Mouse (Mus musculus) small intestine, adult 2 months (tissue): Measurements from ENCODE around the gene Btf3l4.

Experiments used
- CTCF ChIP-seq: fragments of 200-500 bp; IDR thresholded peaks from 2 replicates; pipeline ENCODE4 v1.5.1; 2012; ENCODE audit warnings: low read depth, mild to moderate bottlenecking, control low read depth, inconsistent platforms, low read length, moderate library complexity, mixed read lengths; ENCODE audit not compliant: insufficient replicate concordance, insufficient read length; ENCODE audit errors: extremely low read depth
- POLR2A ChIP-seq: fragments of 200-500 bp; IDR thresholded peaks from 2 replicates; pipeline ENCODE4 v1.6.1; 2012; ENCODE audit warnings: low read depth, mild to moderate bottlenecking, control low read depth, inconsistent platforms, low read length, moderate library complexity

DNA sequence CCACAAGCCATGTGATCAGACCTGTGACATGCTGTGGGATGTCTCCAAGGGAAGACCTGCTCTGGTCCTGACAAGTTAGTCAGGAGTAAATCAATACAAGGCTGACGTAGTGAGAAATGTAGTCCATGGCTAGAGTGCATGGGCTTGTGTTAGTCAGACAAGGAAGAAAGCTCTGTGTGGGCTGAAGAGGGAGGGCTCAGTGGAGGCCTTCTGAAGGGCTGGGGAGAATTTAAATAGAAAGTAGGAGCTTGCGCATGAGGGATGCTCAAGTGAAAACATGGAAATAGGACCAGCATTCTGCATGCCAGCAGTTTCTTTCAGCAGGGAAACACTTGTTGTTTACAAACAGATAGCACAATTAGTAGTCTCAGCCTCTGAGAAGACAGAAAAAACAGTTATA, 29.9 kb downstream of the Btf3l4 start:
- TF ChIP-seq POLR2A, result no peak
- no peak for TF ChIP-seq CTCF
